Mouse (Mus musculus): ENCODE measurements around the gene Brd3. TPM values are rescaled to one million over a fixed set of nuclear protein-coding genes. Genes with fewer than 3 reads are reported as not detected.

Gene Brd3
- polyA plus RNA-seq, 1 experiment: 29.8 TPM

- no peak for DNase-seq (ENCODE audit: low spot score)
These were observed 107.4 kb downstream of the Brd3 start for GRCm38 (mm10) chr2:27400083-27400482.

DNA sequence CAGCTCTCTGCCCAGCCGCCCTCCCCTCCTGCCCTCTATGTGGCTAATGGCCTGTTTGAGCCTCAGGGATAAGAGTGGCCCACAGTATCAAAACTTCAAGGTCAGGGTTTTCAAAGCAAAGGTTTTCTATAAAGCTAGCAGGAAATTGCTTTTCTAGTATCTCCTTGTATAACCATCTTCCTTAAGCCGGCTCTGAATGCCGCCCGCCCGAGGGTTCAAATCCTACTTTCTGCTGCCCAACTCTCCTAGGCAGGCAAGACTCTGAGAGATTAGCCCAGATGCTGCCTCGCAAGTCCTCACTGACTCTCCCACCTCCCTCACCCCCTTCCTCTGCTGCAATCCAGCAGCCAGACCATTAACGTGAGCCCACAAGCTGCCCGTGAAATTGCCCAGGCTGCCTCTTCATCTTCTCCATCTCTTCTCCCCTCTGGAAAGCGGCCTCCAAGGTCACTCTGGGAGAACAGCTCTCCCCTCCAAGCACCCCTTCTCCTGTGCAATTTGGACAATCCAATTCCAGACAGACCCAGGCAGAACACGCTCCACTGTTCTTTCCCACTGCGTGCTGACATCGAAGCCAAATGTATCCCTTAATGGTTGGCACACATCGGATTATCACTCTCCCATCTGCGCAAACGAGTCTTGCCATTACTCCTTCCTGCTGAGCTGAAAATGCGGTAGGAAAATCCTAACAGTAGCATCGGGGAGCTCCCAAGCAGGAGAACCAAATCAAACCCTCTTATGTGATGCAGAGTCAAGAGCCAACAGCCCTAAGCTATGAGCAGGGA is 110.6 kb downstream of the Brd3 start:
- no peak for DNase-seq (ENCODE audit: low spot score)

Other genes with a start within 250 kb of the Brd3 start
- gene Vav2, start 80.6 kb downstream of the Brd3 start, polyA plus RNA-seq (2012; rRNA removed): 24.7 and 25.8 TPM in 2 replicates
- 8.0 and 10.2 TPM in 2 replicates for gene Brd3os, start 65.3 kb downstream of the Brd3 start, polyA plus RNA-seq (2012; rRNA removed)
- gene Wdr5, start 7.5 kb upstream of the Brd3 start, polyA plus RNA-seq (2012; rRNA removed): 29.1 and 34.4 TPM in 2 replicates
- gene Rxra, start 168.8 kb upstream of the Brd3 start, polyA plus RNA-seq (2012; rRNA removed): 60.0 and 69.6 TPM in 2 replicates